11 mouse cellular contexts compared by ENCODE assay signal in the genomic region with DNA sequence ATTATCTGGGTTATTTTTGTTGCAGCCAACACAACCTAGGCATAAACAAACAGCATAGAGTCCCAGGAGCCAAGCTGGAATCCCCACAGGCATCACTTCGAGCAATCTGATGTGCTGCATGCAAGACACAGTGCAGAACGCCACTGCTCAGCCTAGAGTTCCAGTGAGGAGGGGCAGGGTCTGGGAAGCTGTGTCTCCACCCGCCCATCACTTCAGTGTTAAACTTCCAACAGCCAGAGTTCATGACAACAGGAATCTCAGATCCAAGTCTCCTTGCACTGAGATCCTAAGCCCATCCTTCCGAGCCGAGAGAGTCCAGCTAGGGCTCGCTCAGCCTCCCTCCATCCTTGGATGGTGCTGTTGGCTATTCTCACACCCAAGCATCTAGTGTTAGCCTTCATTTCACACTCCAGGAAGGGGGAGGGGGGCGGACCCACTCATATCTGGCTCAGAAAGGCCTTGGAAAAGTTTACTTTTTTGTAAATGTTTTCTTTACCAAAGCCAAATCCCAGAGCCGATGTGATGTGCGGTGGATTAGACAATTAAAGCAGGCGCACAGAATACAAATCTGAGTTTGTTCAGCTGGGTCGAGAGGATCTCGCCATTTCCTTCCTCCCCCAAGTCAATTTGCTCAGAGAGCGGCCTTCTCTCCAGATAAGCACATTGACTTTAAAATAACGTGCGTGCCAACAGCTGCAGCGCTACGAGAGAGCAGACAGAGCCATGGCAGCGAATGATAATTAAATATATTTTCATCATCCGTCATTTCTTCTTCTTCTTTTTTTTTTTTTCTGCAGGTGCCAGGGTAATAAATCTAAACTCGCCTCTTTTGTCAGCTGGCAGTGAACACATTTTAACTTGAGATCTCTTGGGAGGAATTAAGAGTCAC.
DNase-seq lines count a peak whose midpoint lies in the region; ATAC-seq and TF ChIP-seq lines count a peak whose summit lies in the region.
"Had no signal": no experiment of that assay in that cellular context is flagged by ENCODE, and none has a peak within 500 bp of the region (broad histone marks: within the 10 kb centered on the region; RNA-seq: fewer than 3 reads in every experiment).

No protein-coding gene starts in this region.

- 32% methylated on average over 20 of the region's 20 CpGs for WGBS in kidney, postnatal 0 days
- 41% methylated on average over 20 of the region's 20 CpGs for WGBS in heart, embryonic 11.5 days (ENCODE audit: insufficient replicate concordance)
- 25% methylated on average over 20 of the region's 20 CpGs for WGBS in liver, postnatal 0 days (ENCODE audit: insufficient replicate concordance)

- no peak for ATAC-seq in kidney, postnatal 0 days (replicated peaks; ENCODE audit: low FRiP score, low read depth)
- ATAC-seq in heart, embryonic 11.5 days (replicated peaks; ENCODE audit: insufficient number of reproducible peaks, low FRiP score, low TSS enrichment) = peak; percentile 43
- peak; percentile 87 for ATAC-seq in liver, postnatal 0 days
- ATAC-seq in frontal cortex, adult (ENCODE audit: low TSS enrichment) = no peak

- no peak overlapping the region for H3K9ac ChIP-seq in kidney, postnatal 0 days (ENCODE audit: low read depth, low read length)
- no peak overlapping the region for H3K9ac ChIP-seq in heart, embryonic 11.5 days (ENCODE audit: low read depth, low read length)
- peak overlapping the region; percentile 13; the same call in 1 of the 2 replicates for H3K9ac ChIP-seq in liver, postnatal 0 days (replicated peaks)
- H3K9ac ChIP-seq: embryonic facial prominence, embryonic 13.5 days; neural tube, embryonic 12.5 days had no signal

- no peak overlapping the region for H3K4me2 ChIP-seq in kidney, postnatal 0 days (ENCODE audit: low read length)
- H3K4me2 ChIP-seq in heart, embryonic 11.5 days = 0 out of 2 replicates have a peak overlapping the region, but pooled peaks have one; percentile 4
- H3K4me2 ChIP-seq in liver, postnatal 0 days (ENCODE audit: low read depth, low read length) = peak overlapping the region; percentile 43
- H3K4me2 ChIP-seq: embryonic facial prominence, embryonic 13.5 days had no signal

- DNase-seq in kidney, postnatal 0 days (ENCODE audit: low spot score) = peak; percentile 14
- no peak for DNase-seq in kidney, postnatal 4 days
- DNase-seq in brain, embryonic 14.5 days (ENCODE audit: low read depth) = peak; percentile 70
- DNase-seq in liver, postnatal 0 days = peak; percentile 53
- no peak for DNase-seq in layer of hippocampus, postnatal 36 days
- no peak for DNase-seq in thymus, postnatal 36 days

- no peak for TF ChIP-seq CTCF in kidney, postnatal 0 days (IDR thresholded peaks at IDR 0.05; ENCODE audit: low read depth)
- TF ChIP-seq CTCF in brain, embryonic 14.5 days (IDR thresholded peaks at IDR 0.05; ENCODE audit: borderline replicate concordance, extremely low read depth, insufficient read depth, insufficient read length) = no peak
- no peak for TF ChIP-seq CTCF in liver, postnatal 0 days (IDR thresholded peaks at IDR 0.05; ENCODE audit: low read depth)

- H3K4me1 ChIP-seq in kidney, postnatal 0 days (replicated peaks; ENCODE audit: insufficient read depth, low read length) = no peaks in the 10 kb centered on the region
- peaks cover 27% of the 10 kb centered on the region for H3K4me1 ChIP-seq in heart, embryonic 11.5 days (ENCODE audit: control insufficient read depth, insufficient read depth, low read length)
- peaks cover 23% of the 10 kb centered on the region for H3K4me1 ChIP-seq in liver, postnatal 0 days (ENCODE audit: insufficient read depth)

- no peaks in the 10 kb centered on the region for H3K27me3 ChIP-seq in kidney, postnatal 0 days (ENCODE audit: insufficient read depth, low read length)
- no peaks in the 10 kb centered on the region for H3K27me3 ChIP-seq in heart, embryonic 11.5 days (ENCODE audit: control insufficient read depth, insufficient read depth, low read length)
- no peaks in the 10 kb centered on the region for H3K27me3 ChIP-seq in liver, postnatal 0 days (ENCODE audit: insufficient read depth, low read length)
- H3K27me3 ChIP-seq: embryonic facial prominence, embryonic 13.5 days; neural tube, embryonic 12.5 days had no signal

- TF ChIP-seq POLR2A in brain, embryonic 14.5 days (IDR thresholded peaks at IDR 0.05; ENCODE audit: borderline replicate concordance, extremely low read depth, insufficient read depth, insufficient read length, poor library complexity, severe bottlenecking) = no peak

- H3K9me3 ChIP-seq in kidney, postnatal 0 days (replicated peaks; ENCODE audit: low read length) = no peaks in the 10 kb centered on the region
- no peaks in the 10 kb centered on the region for H3K9me3 ChIP-seq in heart, embryonic 11.5 days (replicated peaks; ENCODE audit: control insufficient read depth, low read length)
- H3K9me3 ChIP-seq in liver, postnatal 0 days (ENCODE audit: low read length) = no peaks in the 10 kb centered on the region
- H3K9me3 ChIP-seq: embryonic facial prominence, embryonic 13.5 days; neural tube, embryonic 12.5 days had no signal

- H3K27ac ChIP-seq in kidney, postnatal 0 days = no peak overlapping the region
- H3K27ac ChIP-seq in heart, embryonic 11.5 days (ENCODE audit: low read depth, low read length) = peak overlapping the region; percentile 72
- H3K27ac ChIP-seq in liver, postnatal 0 days (ENCODE audit: low read depth) = peak overlapping the region; percentile 44
- H3K27ac ChIP-seq: embryonic facial prominence, embryonic 13.5 days; heart, adult 2 months; neural tube, embryonic 12.5 days had no signal

- H3K36me3 ChIP-seq in kidney, postnatal 0 days (ENCODE audit: insufficient read depth, low read length) = no peaks in the 10 kb centered on the region
- no peaks in the 10 kb centered on the region for H3K36me3 ChIP-seq in heart, embryonic 11.5 days (ENCODE audit: control insufficient read depth, insufficient read depth, low read length)
- no peaks in the 10 kb centered on the region for H3K36me3 ChIP-seq in liver, postnatal 0 days (replicated peaks; ENCODE audit: insufficient read depth, low read length)
- H3K36me3 ChIP-seq: embryonic facial prominence, embryonic 13.5 days; neural tube, embryonic 12.5 days had no signal

- TF ChIP-seq EP300 in liver, postnatal 0 days (IDR thresholded peaks at IDR 0.05; ENCODE audit: low read depth) = peak; percentile 96

- H3K4me3 ChIP-seq in kidney, postnatal 0 days (replicated peaks; ENCODE audit: low read depth, low read length) = no peak overlapping the region
- no peak overlapping the region for H3K4me3 ChIP-seq in heart, embryonic 11.5 days (ENCODE audit: low read depth, low read length)
- no peak overlapping the region for H3K4me3 ChIP-seq in liver, postnatal 0 days (ENCODE audit: low read depth, low read length)
- H3K4me3 ChIP-seq: embryonic facial prominence, embryonic 13.5 days; heart, adult 2 months; neural tube, embryonic 12.5 days had no signal

Comparison
In these comparisons a context has a peak if more than half of its experiments do, and no peak if none do; other contexts are left out.
1. DNase-seq: peak in kidney, postnatal 0 days (single experiment), brain, embryonic 14.5 days (single experiment) and liver, postnatal 0 days (single experiment); none in kidney, postnatal 4 days (0 of 2), layer of hippocampus, postnatal 36 days (0 of 2) and thymus, postnatal 36 days (0 of 2).
2. ATAC-seq: peak in heart, embryonic 11.5 days (single experiment) and liver, postnatal 0 days (single experiment); none in kidney, postnatal 0 days (single experiment) and frontal cortex, adult (single experiment).